Mouse (Mus musculus): Measurements from ENCODE around the gene Chst14.

Gene Chst14

DNA sequence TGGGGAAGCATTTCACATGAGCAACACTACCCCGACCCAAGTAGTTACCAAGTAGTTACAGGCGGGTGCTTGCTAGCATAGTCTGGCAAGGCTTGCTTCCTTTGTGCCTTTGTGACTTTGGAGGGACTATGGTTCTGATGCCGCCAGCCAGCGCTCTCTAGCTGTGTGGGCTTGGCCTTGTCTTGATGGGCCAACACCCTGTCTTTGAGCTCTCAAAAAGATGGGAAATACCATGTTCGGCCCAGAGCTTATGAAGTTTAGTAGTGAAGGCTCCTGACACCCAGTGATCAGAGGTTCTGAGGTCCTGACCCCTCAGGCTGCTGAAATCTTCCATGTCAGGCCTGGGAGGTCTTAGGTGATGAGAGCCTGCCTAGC lies 20.2 kb upstream of the Chst14 start:
- no peak for DNase-seq

DNA sequence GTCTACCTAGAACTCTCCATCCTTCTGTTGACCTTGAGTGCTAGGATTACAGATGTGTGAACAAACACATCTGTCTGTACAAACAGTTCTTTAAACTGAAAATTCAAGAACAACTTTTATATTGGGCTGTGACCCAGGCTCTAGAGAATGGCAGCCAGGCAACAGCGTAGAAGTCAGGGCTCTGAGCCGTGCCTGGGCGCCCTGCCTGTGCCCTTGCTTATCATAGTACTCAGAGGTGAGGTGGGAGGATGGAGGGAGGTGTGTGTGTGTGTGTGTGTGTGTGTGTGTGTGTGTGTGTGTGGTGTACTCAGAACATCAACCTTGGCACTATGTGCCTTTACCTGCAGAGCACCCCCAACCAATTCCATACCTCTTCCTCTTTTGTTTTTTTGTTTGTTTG lies 18.5 kb upstream of the Chst14 start:
- no peak for DNase-seq

GRCm38 (mm10) chr2:118909151-118909550 lies 17.1 kb upstream of the Chst14 start:
- DNase-seq = no peak

GRCm38 (mm10) chr2:118910605-118911278 lies 15.6 kb upstream of the Chst14 start:
- peak; percentile 71 for DNase-seq

DNA sequence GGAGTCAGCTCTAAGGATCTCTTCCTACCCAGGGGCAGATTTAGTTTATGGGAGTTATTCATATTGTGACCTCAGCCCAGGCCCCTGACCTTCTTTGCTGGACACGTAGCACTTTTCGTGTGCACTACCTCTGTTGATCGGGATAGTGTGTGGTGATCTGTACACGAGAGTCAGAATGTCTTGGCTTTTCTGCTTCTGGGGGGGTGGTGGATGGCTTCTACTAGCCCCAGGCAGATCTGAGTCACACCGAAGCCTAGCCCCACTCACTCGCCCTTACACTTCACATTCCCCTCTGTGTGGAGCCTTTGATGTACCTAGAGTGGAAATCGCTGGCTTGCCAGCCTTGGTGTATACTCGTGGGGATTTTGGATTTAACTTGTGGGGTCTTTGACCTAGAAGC lies 13.6 kb upstream of the Chst14 start:
- no peak for DNase-seq

DNA sequence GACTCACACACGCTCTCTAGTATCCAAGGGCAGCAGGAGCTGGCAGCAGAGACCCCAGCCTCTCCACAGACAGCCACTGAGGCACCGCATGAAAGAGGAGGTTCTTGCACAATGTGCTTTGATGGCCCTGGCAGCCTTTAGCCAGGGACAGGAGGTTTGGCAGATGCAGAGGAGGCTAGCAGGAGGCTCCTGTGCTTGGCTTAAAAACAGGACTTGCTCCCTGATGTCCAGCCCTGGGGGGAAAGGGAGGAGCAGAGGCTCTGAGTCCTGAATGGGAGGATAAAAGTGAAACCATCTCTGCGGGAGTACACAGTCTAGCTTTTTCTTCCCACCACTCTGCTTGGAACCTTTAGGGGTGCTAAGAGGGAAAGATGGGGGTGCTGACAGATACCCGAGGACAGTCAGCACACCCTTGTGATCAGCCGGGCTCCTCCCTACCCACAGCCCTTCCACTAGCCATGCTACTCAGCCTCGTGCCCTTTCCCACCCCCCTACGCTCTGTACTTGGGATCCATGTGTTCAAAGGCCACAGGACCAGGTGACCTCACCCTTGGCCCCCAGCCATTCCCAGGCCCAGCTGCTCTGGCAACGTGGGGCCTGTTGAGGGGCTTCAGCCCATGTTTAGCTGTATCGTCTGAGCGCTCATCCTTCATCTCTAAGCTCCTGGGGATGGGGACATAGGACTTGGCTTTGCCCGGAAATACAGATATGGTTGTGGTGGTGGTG lies 12.6 kb upstream of the Chst14 start:
- peak; percentile 78 for DNase-seq

GRCm38 (mm10) chr2:118914685-118915084 lies 11.6 kb upstream of the Chst14 start:
- DNase-seq = no peak

- peak; percentile 70 for DNase-seq
These were observed 9.9 kb upstream of the Chst14 start for GRCm38 (mm10) chr2:118916436-118916835.

GRCm38 (mm10) chr2:118918543-118918942 lies 7.8 kb upstream of the Chst14 start:
- no peak for DNase-seq

- DNase-seq = no peak
These were observed 5.9 kb upstream of the Chst14 start for GRCm38 (mm10) chr2:118920428-118920827.

GRCm38 (mm10) chr2:118925952-118926351 lies 344 bp upstream of the Chst14 start:
- no peak for DNase-seq

- DNase-seq = no peak
These were observed 873 bp downstream of the Chst14 start for GRCm38 (mm10) chr2:118926998-118927739.

DNA sequence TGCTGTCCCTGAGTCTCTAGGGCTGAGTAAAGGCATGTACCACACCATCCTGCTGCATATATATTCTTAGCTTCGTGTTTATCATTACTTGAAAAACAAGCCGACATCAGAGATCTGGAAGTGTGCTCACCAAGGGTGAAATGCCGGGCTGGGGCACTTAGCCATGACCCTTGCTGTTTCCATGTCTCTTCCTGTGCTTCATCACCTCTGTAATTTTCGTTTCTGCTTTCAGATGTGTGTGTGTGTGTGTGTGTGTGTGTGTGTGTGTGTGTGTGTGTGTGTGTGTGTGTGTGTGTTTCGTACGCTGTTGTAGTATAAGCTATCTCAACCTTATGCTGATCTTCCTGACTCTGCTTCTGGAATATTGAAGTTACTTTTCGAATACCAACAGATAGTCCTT lies 15.0 kb downstream of the Chst14 start:
- DNase-seq = no peak

DNA sequence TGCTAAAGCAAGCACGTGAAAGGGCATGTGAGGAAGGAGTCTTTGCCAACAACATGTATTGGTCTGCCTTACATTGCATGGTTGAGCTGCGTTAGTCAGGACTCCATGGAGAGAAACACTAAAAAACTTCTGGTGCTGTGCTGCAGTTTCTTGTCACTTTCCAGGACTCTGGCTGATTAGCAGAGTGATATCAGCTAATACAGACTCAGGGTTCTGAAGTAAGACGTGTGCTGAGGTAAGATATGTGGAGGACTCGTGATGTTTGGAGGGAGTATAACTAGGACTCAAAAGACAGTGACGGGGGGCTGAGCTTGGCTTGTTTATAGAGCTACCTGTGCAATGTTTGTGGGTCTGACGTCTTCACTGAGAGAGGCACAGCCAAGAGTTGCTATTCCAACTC lies 16.9 kb downstream of the Chst14 start:
- DNase-seq = no peak

- DNase-seq = no peak
These were observed 22.5 kb downstream of the Chst14 start for GRCm38 (mm10) chr2:118948818-118949217.

- DNase-seq = no peak
These were observed 23.4 kb downstream of the Chst14 start for GRCm38 (mm10) chr2:118949699-118950098.

GRCm38 (mm10) chr2:118956497-118956896 lies 30.2 kb downstream of the Chst14 start:
- no peak for DNase-seq

DNA sequence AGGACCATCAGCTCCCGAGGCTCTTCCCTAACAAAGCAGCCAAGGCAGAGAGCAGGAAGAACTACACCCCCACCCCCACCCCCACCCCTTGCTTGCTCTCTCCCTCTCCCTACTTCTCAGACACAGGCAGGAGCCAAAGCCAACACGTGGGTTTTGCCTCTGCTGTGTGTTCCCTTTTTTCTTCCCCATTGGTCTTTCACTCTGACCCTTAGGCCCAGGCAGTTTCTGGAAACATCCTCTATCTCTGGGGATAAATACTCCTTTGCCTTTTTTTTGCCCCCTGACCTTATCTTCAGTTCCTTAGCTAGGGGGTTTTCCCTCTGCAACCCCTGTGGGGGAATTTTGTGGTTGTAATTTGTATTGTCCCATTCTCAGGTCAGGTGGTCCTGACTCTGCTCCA lies 33.3 kb downstream of the Chst14 start:
- no peak for DNase-seq

- DNase-seq = no peak
These were observed 34.1 kb downstream of the Chst14 start for GRCm38 (mm10) chr2:118960413-118960812.

DNA sequence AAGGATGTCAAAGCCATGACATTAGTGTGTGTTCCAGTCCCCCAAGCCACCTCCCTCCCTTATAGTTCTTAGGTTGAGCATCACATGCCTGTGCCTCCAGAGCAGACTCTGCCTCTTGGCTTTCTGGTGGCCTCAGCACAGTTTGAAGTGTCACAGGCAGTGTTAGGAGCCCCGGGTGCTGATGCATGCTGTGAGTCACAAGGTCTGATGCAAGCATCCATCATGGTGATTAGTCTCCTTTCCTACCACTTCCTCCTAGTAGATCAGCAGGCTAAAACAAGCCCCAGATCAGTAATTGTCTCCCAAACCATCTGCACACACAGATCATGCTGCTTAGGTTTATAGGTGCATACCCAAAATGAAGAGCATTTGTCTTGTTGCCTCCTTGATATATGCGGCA lies 35.2 kb downstream of the Chst14 start:
- no peak for DNase-seq

GRCm38 (mm10) chr2:118963007-118963675 lies 36.8 kb downstream of the Chst14 start:
- DNase-seq = no peak

- DNase-seq = no peak
These were observed 37.3 kb downstream of the Chst14 start for GRCm38 (mm10) chr2:118963676-118964012.

DNA sequence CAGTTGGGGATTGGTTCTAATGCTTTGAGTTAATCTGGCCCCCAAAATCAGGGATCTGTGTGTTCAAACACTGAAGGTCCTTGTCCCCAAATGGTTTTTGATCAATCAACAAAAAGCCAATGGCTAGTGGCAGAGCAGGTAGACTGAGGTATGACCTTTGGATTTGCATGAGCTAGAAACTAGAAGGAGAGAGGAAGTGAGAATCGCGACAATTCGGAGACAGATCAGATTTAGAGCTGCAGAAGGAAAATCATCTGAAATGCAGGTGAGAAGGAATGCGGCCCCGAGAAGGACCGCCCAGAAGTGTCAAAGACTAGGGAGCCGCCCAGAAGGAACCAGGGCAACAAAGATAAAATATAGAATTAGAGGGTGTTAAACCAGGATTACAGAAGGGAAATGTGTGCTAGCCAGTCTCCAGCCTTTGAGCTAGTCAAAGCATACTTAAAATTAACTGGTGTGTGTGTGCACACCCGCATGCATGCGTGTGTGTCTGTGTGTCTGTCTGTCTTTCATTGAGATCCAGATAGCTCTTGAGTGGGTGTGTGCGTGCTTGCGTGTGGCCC lies 43.4 kb downstream of the Chst14 start:
- no peak for DNase-seq

Data from kidney, adult 11 months (tissue).